Mouse (Mus musculus): Measurements from ENCODE around the gene Ms4a2.

Ms4a2 gene

DNA sequence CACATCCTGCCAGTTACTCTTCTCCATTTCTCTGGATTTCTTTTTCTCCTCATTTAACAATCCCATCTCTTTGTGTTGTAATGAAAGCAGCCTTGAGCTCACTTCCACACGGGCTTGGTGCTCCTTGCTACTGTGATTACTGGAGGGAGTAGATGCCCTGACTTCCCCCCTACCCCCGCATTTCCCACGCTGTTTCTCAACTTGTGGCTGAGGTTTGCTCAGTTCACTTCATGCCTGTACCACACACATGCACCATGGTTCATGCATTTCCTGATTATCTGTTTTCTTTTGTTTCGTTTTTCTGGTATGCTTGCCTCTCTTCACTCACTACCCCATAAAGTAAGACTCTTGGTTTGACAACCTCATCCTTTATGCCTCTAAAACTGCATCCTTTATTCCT is 34.3 kb downstream of the Ms4a2 start:
- DNase-seq, result no peak

DNA sequence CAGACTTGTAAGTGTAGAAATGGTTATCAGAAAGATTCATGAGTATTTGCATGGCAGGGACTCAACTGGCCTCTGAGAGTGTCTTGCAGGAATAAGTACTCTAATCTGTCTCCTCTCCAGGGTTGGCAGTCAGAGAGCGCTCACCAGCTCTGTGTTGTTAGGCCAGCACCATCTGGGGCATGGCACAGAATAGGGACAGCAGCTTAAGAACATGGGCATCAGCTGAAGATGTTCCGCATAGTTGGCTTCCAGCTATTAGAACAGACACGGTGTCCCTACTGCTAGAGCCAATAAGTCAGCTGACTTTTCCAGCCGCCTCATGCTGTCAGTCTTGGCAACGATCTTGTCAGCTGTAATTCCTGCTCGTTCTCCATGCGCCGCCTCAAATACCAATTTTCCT is 48.6 kb downstream of the Ms4a2 start:
- no peak for DNase-seq

Measured in kidney, postnatal 4 days (tissue).